Mouse (Mus musculus): ENCODE data around the gene Nt5c3. TPM values are rescaled to one million over a fixed set of nuclear protein-coding genes. Genes with fewer than 3 reads are reported as not detected.

The Nt5c3 gene
- polyA plus RNA-seq, 1 experiment from 2014 or later: 57.7 TPM

DNA sequence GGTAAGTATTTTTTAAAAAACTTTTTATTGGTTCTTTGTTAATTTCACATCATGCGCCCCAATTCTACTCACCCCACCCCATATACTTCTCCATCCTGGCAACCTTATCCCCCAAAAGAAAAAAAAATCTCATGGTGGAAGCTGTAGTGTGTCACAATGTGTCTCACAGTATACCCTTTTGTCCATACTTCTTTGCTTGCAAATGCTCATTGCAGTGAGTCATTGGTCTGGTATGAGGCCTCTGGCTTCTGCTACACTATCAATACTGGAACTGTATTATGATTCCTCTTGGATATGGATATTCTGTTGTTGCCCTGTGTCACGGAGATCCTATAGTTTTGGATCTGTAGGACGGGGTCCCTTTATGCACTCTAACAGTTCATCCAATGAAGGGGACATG is 74.8 kb downstream of the Nt5c3 start:
- peaks cover 35% of the 10 kb centered on the region for H3K36me3 ChIP-seq (replicated peaks)
- H3K4me1 ChIP-seq: 0 out of 2 replicates have a peak, but pooled peaks cover 3% of the 10 kb centered on the region
- DNase-seq (ENCODE audit: extremely low spot score, low spot score): no peak
- no peaks in the 10 kb centered on the region for H3K27me3 ChIP-seq (ENCODE audit: poor library complexity, severe bottlenecking)
- H3K9me3 ChIP-seq: no peaks in the 10 kb centered on the region
- no peak overlapping the region for H3K4me3 ChIP-seq
- H3K27ac ChIP-seq: no peak overlapping the region
- WGBS: 90% methylated on average over 3 of the region's 3 CpGs

DNA sequence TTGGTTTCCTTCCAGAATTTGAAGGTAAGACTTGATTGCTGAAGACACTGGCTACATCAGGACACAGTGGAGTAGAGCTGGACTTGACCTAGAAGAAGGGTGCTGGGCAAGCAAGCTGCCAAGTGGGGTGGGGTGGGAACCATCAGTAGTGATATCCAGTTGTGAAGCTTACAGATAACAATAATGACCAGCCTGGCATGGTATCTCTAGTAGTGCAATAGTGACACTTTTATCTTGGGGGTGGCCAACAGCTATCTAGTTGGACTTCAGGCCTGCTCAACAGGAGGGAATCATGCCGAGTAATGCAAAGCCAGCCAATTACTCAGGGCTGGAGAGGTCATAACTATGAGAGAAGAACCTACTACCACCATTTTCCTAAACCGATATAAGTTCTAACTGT is 79.4 kb downstream of the Nt5c3 start:
- Histone ChIP-seq H3K4me3 (no peak overlapping the region), H3K4me1 (0 out of 2 replicates have a peak, but pooled peaks cover 3% of the 10 kb centered on the region), H3K36me3 (replicated peaks) (peaks cover 14% of the 10 kb centered on the region), H3K27ac (no peak overlapping the region), H3K27me3 (ENCODE audit: poor library complexity, severe bottlenecking) (no peaks in the 10 kb centered on the region), H3K9me3 (no peaks in the 10 kb centered on the region)
- DNase-seq (ENCODE audit: extremely low spot score, low spot score): no peak
- WGBS: 92% methylated on average over 2 of the region's 2 CpGs

DNA sequence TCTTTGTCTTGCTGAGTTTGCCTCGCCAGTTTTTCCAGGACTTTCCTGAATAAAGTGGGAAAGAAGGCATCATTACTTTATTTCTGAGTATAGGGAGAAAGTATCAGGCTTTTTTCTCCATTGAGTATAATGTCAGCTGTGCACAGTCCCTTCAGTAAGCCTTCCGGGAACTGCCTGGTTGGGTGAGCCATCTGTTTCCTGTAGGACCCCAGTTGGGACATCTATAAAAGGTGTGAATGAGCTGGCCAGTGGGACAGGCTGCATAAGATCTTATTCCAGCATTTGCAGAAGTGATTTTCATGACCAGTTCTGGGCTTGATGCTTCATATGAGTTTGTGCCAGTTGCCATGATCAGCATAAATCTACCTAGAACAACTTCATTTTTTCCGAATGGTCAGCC is 80.5 kb downstream of the Nt5c3 start:
- Histone ChIP-seq H3K9me3 (no peaks in the 10 kb centered on the region), H3K4me1 (0 out of 2 replicates have a peak, but pooled peaks cover 3% of the 10 kb centered on the region), H3K27ac (no peak overlapping the region), H3K36me3 (replicated peaks) (peaks cover 14% of the 10 kb centered on the region; the same call in 1 of the 2 replicates), H3K4me3 (no peak overlapping the region), H3K27me3 (ENCODE audit: poor library complexity, severe bottlenecking) (no peaks in the 10 kb centered on the region)
- no peak for DNase-seq (ENCODE audit: extremely low spot score, low spot score)
- 86% methylated on average over 3 of the region's 3 CpGs for WGBS

DNA sequence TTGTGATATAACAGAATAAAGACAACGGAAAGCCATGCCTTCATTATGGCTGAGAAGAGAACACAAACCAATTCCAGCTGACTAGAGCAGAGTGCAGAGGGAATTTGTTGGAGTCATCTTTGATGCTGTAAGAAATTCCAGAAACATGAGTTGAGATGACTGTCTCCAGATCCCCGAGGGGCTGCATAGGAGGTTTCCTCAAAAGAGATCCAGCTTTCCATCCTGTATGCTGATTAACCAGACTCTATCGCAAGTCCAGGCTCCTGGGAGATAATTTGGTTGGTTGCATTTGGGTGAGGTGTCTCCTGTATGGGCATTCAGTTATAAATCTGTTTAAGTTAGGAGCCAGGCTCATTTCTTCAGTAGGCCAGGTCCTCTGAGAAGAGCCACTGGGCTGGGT is 86.1 kb downstream of the Nt5c3 start:
- Histone ChIP-seq H3K4me3 (no peak overlapping the region), H3K36me3 (replicated peaks) (peaks cover 37% of the 10 kb centered on the region), H3K27ac (no peak overlapping the region), H3K4me1 (peaks cover 10% of the 10 kb centered on the region), H3K9me3 (no peaks in the 10 kb centered on the region), H3K27me3 (ENCODE audit: poor library complexity, severe bottlenecking) (no peaks in the 10 kb centered on the region)
- WGBS: 96% methylated on average over 3 of the region's 3 CpGs
- DNase-seq (ENCODE audit: extremely low spot score, low spot score): no peak

DNA sequence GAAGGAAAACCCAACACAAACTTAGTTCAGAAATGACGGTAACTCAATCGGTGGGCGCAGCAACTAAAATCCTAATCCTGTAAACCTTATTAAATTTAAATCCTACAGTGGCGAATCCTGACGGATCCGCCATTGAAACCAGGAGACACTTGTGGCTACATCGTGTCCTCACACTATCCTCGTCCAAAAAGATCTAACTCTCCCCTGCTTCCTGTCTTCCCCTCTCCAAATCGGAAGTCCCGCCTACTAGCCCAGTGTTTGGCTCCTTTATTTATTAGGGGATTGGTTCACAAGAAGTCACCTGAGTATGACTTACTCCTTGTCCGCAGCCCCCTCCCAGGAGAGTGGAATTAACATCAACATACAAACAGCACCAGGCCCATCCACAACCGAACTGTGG is 86.6 kb downstream of the Nt5c3 start:
- peaks cover 37% of the 10 kb centered on the region for H3K36me3 ChIP-seq (replicated peaks)
- H3K4me3 ChIP-seq: no peak overlapping the region
- no peak overlapping the region for H3K27ac ChIP-seq
- DNase-seq (ENCODE audit: extremely low spot score, low spot score): no peak
- no peaks in the 10 kb centered on the region for H3K27me3 ChIP-seq (ENCODE audit: poor library complexity, severe bottlenecking)
- no peaks in the 10 kb centered on the region for H3K9me3 ChIP-seq
- 96% methylated on average over 12 of the region's 12 CpGs for WGBS
- H3K4me1 ChIP-seq: peaks cover 14% of the 10 kb centered on the region

DNA sequence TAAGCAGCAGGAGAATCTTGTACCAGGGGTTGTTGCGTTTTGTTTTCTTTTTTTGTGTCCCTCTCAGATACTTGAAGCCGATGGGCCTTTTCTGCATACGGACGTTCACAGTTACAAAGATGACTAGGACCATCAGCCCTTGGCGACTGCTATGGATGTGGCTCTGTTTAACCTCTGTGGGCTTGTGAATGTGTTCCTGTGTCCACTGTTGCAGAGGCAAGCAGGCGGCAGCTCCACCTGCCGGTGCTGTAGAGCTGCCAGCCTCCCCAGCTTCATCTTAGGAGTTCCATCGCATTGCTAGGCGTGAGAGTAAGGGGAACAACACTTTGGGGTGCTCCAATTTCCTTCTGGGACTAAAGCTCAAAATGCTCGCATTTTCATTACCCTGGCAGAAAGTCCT is 88.2 kb downstream of the Nt5c3 start:
- Histone ChIP-seq H3K36me3 (replicated peaks) (peaks cover 33% of the 10 kb centered on the region), H3K27me3 (ENCODE audit: poor library complexity, severe bottlenecking) (peaks cover 4% of the 10 kb centered on the region; the same call in 1 of the 2 replicates), H3K4me1 (peaks cover 16% of the 10 kb centered on the region), H3K4me3 (no peak overlapping the region), H3K27ac (no peak overlapping the region), H3K9me3 (no peaks in the 10 kb centered on the region)
- WGBS: 94% methylated on average over 10 of the region's 10 CpGs
- no peak for DNase-seq (ENCODE audit: extremely low spot score, low spot score)

DNA sequence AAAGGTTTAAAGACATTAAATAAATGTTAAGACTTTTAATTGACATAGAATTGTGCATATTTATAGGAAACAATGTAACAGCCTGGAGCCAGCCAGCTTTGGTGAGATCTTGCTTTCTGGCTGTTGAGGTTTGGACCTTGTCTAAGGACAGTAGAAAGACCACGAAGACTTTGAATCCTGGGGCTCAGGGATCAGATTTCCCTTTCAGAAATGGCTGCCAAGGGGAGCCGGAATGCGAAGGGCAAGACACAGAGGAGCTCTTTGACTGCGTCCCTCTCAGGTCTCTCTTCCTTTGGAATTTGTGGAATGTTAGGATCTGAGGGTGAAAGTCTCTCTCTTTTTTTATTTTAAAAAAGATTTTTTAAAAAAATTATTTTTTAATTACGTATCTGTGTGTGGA is 89.0 kb downstream of the Nt5c3 start:
- peaks cover 6% of the 10 kb centered on the region; the same call in 1 of the 2 replicates for H3K27me3 ChIP-seq (ENCODE audit: poor library complexity, severe bottlenecking)
- H3K4me1 ChIP-seq: peaks cover 16% of the 10 kb centered on the region
- H3K4me3 ChIP-seq: no peak overlapping the region
- peak overlapping the region; percentile 44; the same call in 1 of the 2 replicates for H3K27ac ChIP-seq
- DNase-seq (ENCODE audit: extremely low spot score, low spot score): no peak
- H3K36me3 ChIP-seq (replicated peaks): peaks cover 30% of the 10 kb centered on the region
- H3K9me3 ChIP-seq: no peaks in the 10 kb centered on the region
- WGBS: 45% methylated on average over 5 of the region's 5 CpGs

DNA sequence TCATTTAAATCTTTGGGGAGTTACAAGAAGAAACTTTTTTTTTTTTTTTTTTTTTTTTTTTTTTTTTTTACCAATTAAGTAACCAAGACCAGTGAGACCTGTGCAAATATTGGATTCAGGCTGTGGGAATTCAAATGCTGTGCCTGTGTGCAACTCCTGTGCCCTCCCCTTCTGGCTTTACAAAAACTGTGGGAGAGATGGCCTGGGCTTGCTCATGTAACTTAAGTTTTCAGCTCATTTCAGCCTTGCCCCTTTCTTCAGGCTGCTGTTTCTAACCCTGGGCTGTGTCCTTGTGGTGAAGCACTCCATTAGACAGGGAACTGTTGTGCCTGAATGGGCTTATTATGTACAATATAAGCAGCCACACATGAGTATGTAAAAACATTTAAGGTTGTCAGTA is 90.9 kb downstream of the Nt5c3 start:
- H3K9me3 ChIP-seq: no peaks in the 10 kb centered on the region
- H3K4me1 ChIP-seq: peaks cover 16% of the 10 kb centered on the region
- H3K4me3 ChIP-seq: peak overlapping the region; percentile 72
- no peak overlapping the region for H3K27ac ChIP-seq
- peaks cover 6% of the 10 kb centered on the region; the same call in 1 of the 2 replicates for H3K27me3 ChIP-seq (ENCODE audit: poor library complexity, severe bottlenecking)
- DNase-seq (ENCODE audit: extremely low spot score, low spot score): no peak
- peaks cover 28% of the 10 kb centered on the region for H3K36me3 ChIP-seq (replicated peaks)

DNA sequence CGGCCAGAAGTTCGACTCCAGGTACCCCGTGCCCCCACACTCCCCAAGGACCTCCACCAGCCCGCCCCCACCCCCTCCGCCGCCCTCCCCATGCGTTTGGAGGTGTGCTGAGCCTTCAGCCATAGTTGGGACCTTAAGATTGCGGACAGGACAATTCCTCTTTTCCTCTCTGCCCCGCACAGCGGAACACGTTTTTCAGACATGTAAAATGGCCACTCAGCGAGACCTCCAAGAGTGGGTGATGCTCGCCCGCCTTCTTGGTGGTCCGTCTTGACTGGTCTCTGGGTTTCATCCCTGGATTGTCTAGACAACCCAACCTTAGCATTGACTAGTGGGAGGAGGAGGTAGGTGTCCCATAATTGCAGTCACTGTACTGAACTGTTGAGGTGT is 91.3 kb downstream of the Nt5c3 start:
- WGBS: 2% methylated on average over 15 of the region's 15 CpGs
- Histone ChIP-seq H3K4me3 (peak overlapping the region; percentile 72), H3K4me1 (peaks cover 16% of the 10 kb centered on the region), H3K36me3 (replicated peaks) (peaks cover 24% of the 10 kb centered on the region), H3K27me3 (ENCODE audit: poor library complexity, severe bottlenecking) (peaks cover 6% of the 10 kb centered on the region; the same call in 1 of the 2 replicates), H3K9me3 (no peaks in the 10 kb centered on the region), H3K27ac (peak overlapping the region; percentile 90)
- no peak for DNase-seq (ENCODE audit: extremely low spot score, low spot score)

Other genes starting within 250 kb of the Nt5c3 start
- 224 and 231 TPM in 2 replicates for gene Lsm5, start 219.2 kb downstream of the Nt5c3 start, polyA plus RNA-seq (2016; fragmentation: Nextera tagmentation; extraction: Ambion mirVana)
- gene Avl9, start 209.0 kb downstream of the Nt5c3 start, polyA plus RNA-seq (2016; fragmentation: Nextera tagmentation; extraction: Ambion mirVana): 15.3 and 16.8 TPM in 2 replicates
- gene Kbtbd2, start 126.1 kb downstream of the Nt5c3 start, polyA plus RNA-seq (2016; fragmentation: Nextera tagmentation; extraction: Ambion mirVana): 34.6 and 37.3 TPM in 2 replicates
- 58.4 and 63.8 TPM in 2 replicates for gene Fkbp9, start 91.9 kb downstream of the Nt5c3 start, polyA plus RNA-seq (2016; fragmentation: Nextera tagmentation; extraction: Ambion mirVana)
- gene Vmn1r4, start 83 bp upstream of the Nt5c3 start, polyA plus RNA-seq (2016; fragmentation: Nextera tagmentation; extraction: Ambion mirVana): 0.33 and 0.36 TPM in 2 replicates
- not detected in 2 replicates for gene Vmn1r5, start 46.3 kb upstream of the Nt5c3 start, polyA plus RNA-seq (2016; fragmentation: Nextera tagmentation; extraction: Ambion mirVana)
- gene Vmn1r6, start 73.3 kb upstream of the Nt5c3 start, polyA plus RNA-seq (2016; fragmentation: Nextera tagmentation; extraction: Ambion mirVana): not detected in 2 replicates
- gene Vmn1r7, start 101.4 kb upstream of the Nt5c3 start, polyA plus RNA-seq (2016; fragmentation: Nextera tagmentation; extraction: Ambion mirVana): not detected in 2 replicates
- gene Vmn1r8, start 108.4 kb upstream of the Nt5c3 start, polyA plus RNA-seq (2016; fragmentation: Nextera tagmentation; extraction: Ambion mirVana): not detected in 2 replicates
- gene Vmn1r9, start 142.9 kb upstream of the Nt5c3 start, polyA plus RNA-seq (2016; fragmentation: Nextera tagmentation; extraction: Ambion mirVana): not detected in 2 replicates
- not detected in 2 replicates for gene Vmn1r10, start 185.5 kb upstream of the Nt5c3 start, polyA plus RNA-seq (2016; fragmentation: Nextera tagmentation; extraction: Ambion mirVana)
- not detected in 2 replicates for gene Vmn1r11, start 209.5 kb upstream of the Nt5c3 start, polyA plus RNA-seq (2016; fragmentation: Nextera tagmentation; extraction: Ambion mirVana)
- gene Vmn1r12, start 233.0 kb upstream of the Nt5c3 start, polyA plus RNA-seq (2016; fragmentation: Nextera tagmentation; extraction: Ambion mirVana): not detected in 2 replicates

Data from forebrain, embryonic 10.5 days (tissue).